Mouse (Mus musculus) myocyte (in vitro differentiated cells): ENCODE measurements at regions not wholly inside any gene's neighbourhood (a gene's known extent, or its start where the extent isn't known, plus 50 kb on each side); places are given as distances from the start of the nearest gene placed in this dataset.

Experiments used
- H3K27me3 ChIP-seq: one replicate; pipeline ENCODE4 v1.6.1; 2011; ENCODE audit not compliant: control insufficient read depth, insufficient read depth, insufficient read length
- H3K36me3 ChIP-seq: one replicate; pipeline ENCODE4 v1.6.1; 2011; ENCODE audit not compliant: control insufficient read depth, insufficient read depth
- H3K4me2 ChIP-seq: one replicate; pipeline ENCODE4 v1.6.1; 2011; ENCODE audit warnings: low read depth, control low read depth
- H3K4me3 ChIP-seq: one replicate; pipeline ENCODE4 v1.5.1; 2011; ENCODE audit warnings: mild to moderate bottlenecking, control low read depth, moderate library complexity
- H3K79me2 ChIP-seq: one replicate; pipeline ENCODE4 v1.6.1; 2011; ENCODE audit not compliant: control insufficient read depth, insufficient read depth
- H3ac ChIP-seq: one replicate; pipeline ENCODE4 v1.6.1; 2011; ENCODE audit not compliant: control insufficient read depth, insufficient read length
- CEBPB ChIP-seq: IDR thresholded peaks from 2 replicates; pipeline ENCODE4 v1.6.1; 2011; ENCODE audit warnings: mild to moderate bottlenecking, moderate library complexity; ENCODE audit not compliant: poor library complexity, insufficient read depth, severe bottlenecking
- E2F4 ChIP-seq: IDR thresholded peaks from one replicate; pipeline ENCODE4 v1.6.1; 2011; ENCODE audit warnings: mild to moderate bottlenecking, control low read depth, moderate library complexity; ENCODE audit not compliant: insufficient read depth
- MAX ChIP-seq: IDR thresholded peaks from one replicate; pipeline ENCODE4 v1.6.1; 2011; ENCODE audit warnings: low read depth, mild to moderate bottlenecking, control low read depth
- MYOD1 ChIP-seq, 3 experiments: IDR thresholded peaks; one replicate each; pipeline ENCODE4 v1.6.1; 2011; ENCODE audit warnings: control low read depth in 2 of 3, low read depth in 2 of 3, mild to moderate bottlenecking in 2 of 3, moderate library complexity in 1 of 3; ENCODE audit not compliant: insufficient read length in 2 of 3, control insufficient read depth in 1 of 3
- MYOG ChIP-seq, 3 experiments: IDR thresholded peaks; one replicate each; pipeline ENCODE4 v1.6.1; 2011; ENCODE audit warnings: control low read depth in 2 of 3, low read depth in 2 of 3, mild to moderate bottlenecking in 2 of 3; ENCODE audit not compliant: insufficient read length in 2 of 3, control insufficient read depth in 1 of 3, insufficient read depth in 1 of 3
- POLR2A ChIP-seq: IDR thresholded peaks from one replicate; pipeline ENCODE4 v1.6.1; 2011; ENCODE audit warnings: low read depth, mild to moderate bottlenecking, control low read depth, moderate library complexity; ENCODE audit not compliant: insufficient read length
- POLR2AphosphoS2 ChIP-seq: IDR thresholded peaks from one replicate; pipeline ENCODE4 v1.6.1; 2011; ENCODE audit warnings: low read depth, control low read depth; ENCODE audit not compliant: insufficient read length
- REST ChIP-seq: IDR thresholded peaks from one replicate; pipeline ENCODE4 v1.6.1; 2011; ENCODE audit warnings: mild to moderate bottlenecking, control low read depth, moderate library complexity; ENCODE audit not compliant: insufficient read depth, insufficient read length
- SRF ChIP-seq: IDR thresholded peaks from one replicate; pipeline ENCODE4 v1.6.1; 2011; ENCODE audit warnings: low read depth; ENCODE audit not compliant: control insufficient read depth, insufficient read length
- TCF12 ChIP-seq: IDR thresholded peaks from one replicate; pipeline ENCODE4 v1.6.1; 2011; ENCODE audit warnings: mild to moderate bottlenecking, control low read depth; ENCODE audit not compliant: poor library complexity, insufficient read depth, severe bottlenecking
- TCF3 ChIP-seq: IDR thresholded peaks from one replicate; pipeline ENCODE4 v1.6.1; 2011; ENCODE audit warnings: low read depth, control low read depth; ENCODE audit not compliant: insufficient read length
- USF1 ChIP-seq: IDR thresholded peaks from one replicate; pipeline ENCODE4 v1.6.1; 2011; ENCODE audit warnings: low read depth, mild to moderate bottlenecking, control low read depth, moderate library complexity

GRCm38 (mm10) chr6:140946720-140947119, 217.6 kb downstream of the Gm11077 start:
- Histone ChIP-seq H3K36me3 (no peaks in the 10 kb centered on the region), H3ac (no peak overlapping the region), H3K27me3 (no peaks in the 10 kb centered on the region), H3K4me3 (no peak overlapping the region), H3K79me2 (no peaks in the 10 kb centered on the region), H3K4me2 (no peak overlapping the region)
- TF ChIP-seq MYOG (IDR thresholded peaks at IDR 0.05; ENCODE audit: control insufficient read depth in 1 of 3, insufficient read depth in 1 of 3, insufficient read length in 2 of 3, low read depth in 2 of 3) (no peak), MAX (no peak), TCF12 (no peak), USF1 (no peak), CEBPB (no peak), TCF3 (no peak), REST (no peak), MYOD1 (IDR thresholded peaks at IDR 0.05; ENCODE audit: control insufficient read depth in 1 of 3, insufficient read length in 2 of 3, low read depth in 2 of 3) (no peak), SRF (no peak), POLR2A (no peak), E2F4 (no peak), POLR2AphosphoS2 (no peak)

DNA sequence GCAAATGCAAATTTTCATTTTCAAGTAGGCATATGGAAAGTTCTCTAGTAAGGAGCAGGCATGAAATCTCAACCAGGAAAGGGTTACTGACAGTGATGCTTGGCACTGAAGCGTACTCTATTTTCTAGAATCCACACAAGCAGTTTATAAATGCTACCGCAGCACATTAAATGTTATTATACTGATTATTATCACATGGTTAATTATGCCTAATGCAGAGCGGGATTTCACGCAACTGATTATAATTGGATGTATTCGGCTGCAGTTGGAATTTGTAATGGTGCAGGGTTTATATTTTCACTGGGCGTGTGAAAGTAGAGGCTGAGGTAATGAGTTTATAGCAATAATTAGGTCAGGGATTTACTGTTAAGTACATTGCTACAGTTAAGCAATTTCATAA, 221.4 kb downstream of the Gm11077 start:
- Histone ChIP-seq H3K79me2 (no peaks in the 10 kb centered on the region), H3K4me3 (no peak overlapping the region), H3K36me3 (no peaks in the 10 kb centered on the region), H3K27me3 (no peaks in the 10 kb centered on the region), H3ac (no peak overlapping the region), H3K4me2 (no peak overlapping the region)
- TF ChIP-seq REST (no peak), MYOD1 (IDR thresholded peaks at IDR 0.05; ENCODE audit: control insufficient read depth in 1 of 3, insufficient read length in 2 of 3, low read depth in 2 of 3) (no peak), TCF3 (no peak), POLR2AphosphoS2 (no peak), E2F4 (no peak), CEBPB (no peak), POLR2A (no peak), MYOG (IDR thresholded peaks at IDR 0.05; ENCODE audit: control insufficient read depth in 1 of 3, insufficient read depth in 1 of 3, insufficient read length in 2 of 3, low read depth in 2 of 3) (no peak), SRF (no peak), USF1 (no peak), MAX (no peak)

DNA sequence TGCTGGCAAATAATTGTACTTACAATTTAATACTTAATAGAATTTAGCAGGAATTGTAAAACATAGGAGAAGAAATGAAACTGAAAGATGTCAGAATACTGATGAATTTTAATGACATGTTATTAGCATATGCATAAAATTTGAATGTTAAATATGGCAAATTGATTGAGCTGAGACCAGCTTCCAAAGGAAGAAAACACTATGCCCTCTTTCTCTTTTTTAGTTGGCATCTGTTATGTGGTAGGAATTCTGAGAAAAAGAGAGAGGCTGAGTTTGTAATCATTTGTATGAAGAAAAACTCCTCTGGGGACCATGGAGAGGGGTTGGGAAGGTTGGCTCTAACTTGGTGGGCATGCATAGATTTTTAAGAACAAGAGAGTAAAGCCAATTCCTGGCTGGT, 224.2 kb downstream of the Gm11077 start:
- Histone ChIP-seq H3K79me2 (no peaks in the 10 kb centered on the region), H3K4me2 (no peak overlapping the region), H3ac (no peak overlapping the region), H3K36me3 (no peaks in the 10 kb centered on the region), H3K27me3 (no peaks in the 10 kb centered on the region), H3K4me3 (no peak overlapping the region)
- TF ChIP-seq CEBPB: no peak
- no peak for TF ChIP-seq SRF
- TF ChIP-seq MYOD1 (IDR thresholded peaks at IDR 0.05; ENCODE audit: control insufficient read depth in 1 of 3, insufficient read length in 2 of 3, low read depth in 2 of 3): no peak
- TF ChIP-seq E2F4: no peak
- no peak for TF ChIP-seq TCF3
- no peak for TF ChIP-seq REST
- TF ChIP-seq POLR2A: no peak
- TF ChIP-seq POLR2AphosphoS2: no peak
- TF ChIP-seq TCF12: no peak
- no peak for TF ChIP-seq MAX
- no peak for TF ChIP-seq USF1
- no peak for TF ChIP-seq MYOG (IDR thresholded peaks at IDR 0.05; ENCODE audit: control insufficient read depth in 1 of 3, insufficient read depth in 1 of 3, insufficient read length in 2 of 3, low read depth in 2 of 3)

DNA sequence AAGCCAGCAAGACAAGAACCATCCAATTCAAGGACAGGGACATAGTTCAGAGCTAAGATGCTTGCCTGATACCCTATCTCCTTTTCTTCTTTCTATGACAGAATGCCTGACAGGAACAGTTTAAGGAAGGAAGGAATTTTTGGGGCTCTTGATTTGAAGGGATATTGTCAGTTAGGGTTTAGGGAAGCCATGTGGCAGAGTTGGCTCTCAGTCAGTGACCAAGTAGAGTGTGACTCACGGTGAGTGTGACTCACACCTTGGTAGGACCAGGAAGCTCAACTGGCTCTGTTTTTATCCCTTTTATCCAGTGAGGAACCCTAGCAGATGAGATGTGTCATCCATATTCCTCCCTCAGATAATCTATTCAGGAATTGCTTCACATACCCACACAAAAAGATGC, 224.6 kb downstream of the Gm11077 start:
- H3K4me3 ChIP-seq: no peak overlapping the region
- no peaks in the 10 kb centered on the region for H3K79me2 ChIP-seq
- no peaks in the 10 kb centered on the region for H3K36me3 ChIP-seq
- H3ac ChIP-seq: no peak overlapping the region
- TF ChIP-seq CEBPB (no peak), MYOG (IDR thresholded peaks at IDR 0.05; ENCODE audit: control insufficient read depth in 1 of 3, insufficient read depth in 1 of 3, insufficient read length in 2 of 3, low read depth in 2 of 3) (no peak), POLR2A (no peak)
- H3K27me3 ChIP-seq: no peaks in the 10 kb centered on the region
- H3K4me2 ChIP-seq: no peak overlapping the region

DNA sequence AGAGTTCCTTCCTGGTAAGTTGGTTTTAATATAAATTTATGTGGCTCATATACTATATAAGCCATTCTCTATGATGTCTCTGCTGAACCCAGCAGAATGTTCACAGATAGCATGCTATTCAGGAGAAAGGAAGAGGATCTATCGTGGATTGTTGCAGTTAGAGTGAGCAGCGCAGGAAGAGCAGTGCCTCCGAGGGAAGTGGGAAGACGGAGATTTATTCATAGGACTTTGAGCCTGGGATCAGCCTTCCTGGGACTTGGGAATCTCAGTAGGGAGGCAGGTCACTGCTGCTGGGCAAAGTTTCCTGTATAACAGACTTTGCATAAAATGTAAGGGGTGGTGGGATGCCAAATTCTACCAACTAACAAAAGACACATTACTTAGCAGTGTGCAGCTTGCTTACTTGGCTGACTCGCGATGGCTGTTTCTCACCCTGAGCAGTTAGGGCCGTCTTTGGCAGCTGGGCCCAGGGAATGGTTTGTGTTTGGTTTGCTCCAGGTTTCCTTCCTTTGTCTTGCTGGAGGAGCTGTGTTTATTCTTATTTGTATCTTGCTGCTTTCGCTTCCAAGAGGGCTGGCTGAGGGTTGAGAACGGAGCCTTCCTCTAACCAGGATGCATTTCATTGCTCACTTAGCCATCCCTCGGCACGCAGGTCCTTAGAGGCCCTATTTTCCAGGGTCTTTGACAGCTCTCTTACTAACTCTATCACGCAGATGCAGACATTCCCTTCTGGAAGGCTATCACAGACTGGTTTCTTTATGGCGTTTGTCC, 226.9 kb downstream of the Gm11077 start:
- no peak overlapping the region for H3K4me3 ChIP-seq
- H3K27me3 ChIP-seq: no peaks in the 10 kb centered on the region
- no peak for TF ChIP-seq POLR2A
- no peak for TF ChIP-seq TCF3
- no peak for TF ChIP-seq TCF12
- TF ChIP-seq MYOD1 (IDR thresholded peaks at IDR 0.05; ENCODE audit: control insufficient read depth in 1 of 3, insufficient read length in 2 of 3, low read depth in 2 of 3): no peak
- TF ChIP-seq REST: no peak
- no peak for TF ChIP-seq USF1
- TF ChIP-seq E2F4: no peak
- no peak for TF ChIP-seq MYOG (IDR thresholded peaks at IDR 0.05; ENCODE audit: control insufficient read depth in 1 of 3, insufficient read depth in 1 of 3, insufficient read length in 2 of 3, low read depth in 2 of 3)
- TF ChIP-seq POLR2AphosphoS2: no peak
- no peak for TF ChIP-seq MAX
- no peak for TF ChIP-seq CEBPB
- TF ChIP-seq SRF: no peak
- H3ac ChIP-seq: no peak overlapping the region
- H3K79me2 ChIP-seq: no peaks in the 10 kb centered on the region
- H3K36me3 ChIP-seq: no peaks in the 10 kb centered on the region
- peak overlapping the region; percentile 8 for H3K4me2 ChIP-seq
